Mouse (Mus musculus): Measurements from ENCODE around the gene Ctnna3.
A peak's percentile ranks its signal among the peaks of the same experiment; 100 is the strongest.
"Not testable (repeated sequence)": the region's sequence is repeated elsewhere in the genome, so short reads cannot be mapped to it uniquely, and the experiment has no call there.

Gene Ctnna3

GRCm38 (mm10) chr10:64243421-64243820 is 813.5 kb downstream of the Ctnna3 start:
- DNase-seq: no peak

- peak; percentile 11 for DNase-seq
Measured at GRCm38 (mm10) chr10:64268156-64268555, 838.3 kb downstream of the Ctnna3 start.

GRCm38 (mm10) chr10:64275143-64275542 is 845.2 kb downstream of the Ctnna3 start:
- DNase-seq: no peak

GRCm38 (mm10) chr10:64278836-64279235 is 848.9 kb downstream of the Ctnna3 start:
- peak; percentile 9 for DNase-seq

- no peak for DNase-seq
Measured at GRCm38 (mm10) chr10:64305802-64306201, 875.9 kb downstream of the Ctnna3 start.

- no peak for DNase-seq
Measured at GRCm38 (mm10) chr10:64311622-64312292, 881.9 kb downstream of the Ctnna3 start.

GRCm38 (mm10) chr10:64320332-64320731 is 890.4 kb downstream of the Ctnna3 start:
- DNase-seq: no peak

GRCm38 (mm10) chr10:64342702-64343379 is 912.9 kb downstream of the Ctnna3 start:
- DNase-seq: no peak

GRCm38 (mm10) chr10:64373288-64373687 is 943.4 kb downstream of the Ctnna3 start:
- no peak for DNase-seq

GRCm38 (mm10) chr10:64377751-64378150 is 947.9 kb downstream of the Ctnna3 start:
- DNase-seq: no peak

- DNase-seq: no peak
Measured at GRCm38 (mm10) chr10:64396579-64396978, 966.7 kb downstream of the Ctnna3 start.

- DNase-seq: not testable (repeated sequence)
Measured at GRCm38 (mm10) chr10:64418396-64418795, 988.5 kb downstream of the Ctnna3 start.

GRCm38 (mm10) chr10:64438736-64439135 is 1008.8 kb downstream of the Ctnna3 start:
- no peak for DNase-seq

- no peak for DNase-seq
Measured at GRCm38 (mm10) chr10:64448624-64449023, 1018.7 kb downstream of the Ctnna3 start.

- DNase-seq: no peak
Measured at GRCm38 (mm10) chr10:64483281-64483680, 1053.4 kb downstream of the Ctnna3 start.

GRCm38 (mm10) chr10:64489471-64489870 is 1059.6 kb downstream of the Ctnna3 start:
- DNase-seq: no peak

- no peak for DNase-seq
Measured at GRCm38 (mm10) chr10:64543647-64544046, 1113.7 kb downstream of the Ctnna3 start.

- DNase-seq: no peak
Measured at GRCm38 (mm10) chr10:64544389-64544788, 1114.5 kb downstream of the Ctnna3 start.

GRCm38 (mm10) chr10:64571311-64571710 is 1141.4 kb downstream of the Ctnna3 start:
- no peak for DNase-seq

GRCm38 (mm10) chr10:64588116-64588515 is 1158.2 kb downstream of the Ctnna3 start:
- DNase-seq: peak; percentile 3

- no peak for DNase-seq
Measured at GRCm38 (mm10) chr10:64636760-64637159, 1206.9 kb downstream of the Ctnna3 start.

- no peak for DNase-seq
Measured at GRCm38 (mm10) chr10:64639061-64639460, 1209.2 kb downstream of the Ctnna3 start.

- DNase-seq: no peak
Measured at GRCm38 (mm10) chr10:64641093-64641492, 1211.2 kb downstream of the Ctnna3 start.

GRCm38 (mm10) chr10:64641576-64641975 is 1211.7 kb downstream of the Ctnna3 start:
- no peak for DNase-seq

- no peak for DNase-seq
Measured at GRCm38 (mm10) chr10:64643976-64644375, 1214.1 kb downstream of the Ctnna3 start.

All from right cerebral cortex, postnatal 4 days (tissue).